Comparison of ENCODE assay signal across 8 mouse cellular contexts in genomic region chr8:84729921-84730362, GRCm38 (mm10). TPM values are rescaled to one million over a fixed set of nuclear protein-coding genes. Genes with fewer than 3 reads are reported as not detected.
DNase-seq lines count a peak whose midpoint lies in the region; ATAC-seq and TF ChIP-seq lines count a peak whose summit lies in the region.

No protein-coding gene starts in this region.

- peak overlapping the region; percentile 39 for H3K9ac ChIP-seq in forebrain, postnatal 0 days
- H3K9ac ChIP-seq in midbrain, embryonic 12.5 days (replicated peaks): no peak overlapping the region

- peaks cover 98% of the 10 kb centered on the region for H3K4me1 ChIP-seq in G1E (ENCODE audit: insufficient read depth, low read depth, low read length)
- peaks cover 29% of the 10 kb centered on the region for H3K4me1 ChIP-seq in forebrain, postnatal 0 days (ENCODE audit: insufficient read depth)
- H3K4me1 ChIP-seq in midbrain, embryonic 12.5 days: peaks cover 68% of the 10 kb centered on the region

- H3K9me3 ChIP-seq in G1E (replicated peaks): no peaks in the 10 kb centered on the region
- H3K9me3 ChIP-seq in forebrain, postnatal 0 days (ENCODE audit: low read length): no peaks in the 10 kb centered on the region
- no peaks in the 10 kb centered on the region for H3K9me3 ChIP-seq in midbrain, embryonic 12.5 days

- peak overlapping the region; percentile 65; the same call in 1 of the 2 replicates for H3K4me3 ChIP-seq in G1E (ENCODE audit: low read depth, low read length)
- H3K4me3 ChIP-seq in forebrain, postnatal 0 days (ENCODE audit: low read depth, low read length): no peak overlapping the region
- no peak overlapping the region for H3K4me3 ChIP-seq in midbrain, embryonic 12.5 days

- H3K4me2 ChIP-seq in forebrain, postnatal 0 days (ENCODE audit: low read depth): peak overlapping the region; percentile 23
- H3K4me2 ChIP-seq in midbrain, embryonic 12.5 days (replicated peaks): no peak overlapping the region

- DNase-seq in adrenal gland, postnatal 36 days: peak; percentile 29 to 48
- DNase-seq in adrenal gland, postnatal 10 days: no peak
- no peak for DNase-seq in G1E (ENCODE audit: low spot score)
- DNase-seq in forebrain, postnatal 0 days: peak; percentile 72
- DNase-seq in kidney, postnatal 14 days: peak; percentile 63
- DNase-seq in urinary bladder, postnatal 36 days (ENCODE audit: low spot score in 2 of 2): no peak
- no peak for DNase-seq in c-Kit-positive CD71-positive TER-119-positive erythroid progenitor cells, embryonic 14.5 days (ENCODE audit: low spot score)

- ATAC-seq in G1E (ENCODE audit: extremely low read depth, insufficient number of reproducible peaks, low FRiP score, poor library complexity, severe bottlenecking): no peak
- ATAC-seq in forebrain, postnatal 0 days: peak; percentile 42
- ATAC-seq in midbrain, embryonic 12.5 days (ENCODE audit: low FRiP score, low read depth): no peak

- H3K36me3 ChIP-seq in G1E (replicated peaks): peaks cover 81% of the 10 kb centered on the region
- peaks cover 28% of the 10 kb centered on the region for H3K36me3 ChIP-seq in forebrain, postnatal 0 days (ENCODE audit: insufficient read depth)
- peaks cover 4% of the 10 kb centered on the region; the same call in 1 of the 2 replicates for H3K36me3 ChIP-seq in midbrain, embryonic 12.5 days

- H3K27ac ChIP-seq in forebrain, postnatal 0 days (ENCODE audit: low read depth, low read length): peak overlapping the region; percentile 88
- H3K27ac ChIP-seq in midbrain, embryonic 12.5 days (replicated peaks): peak overlapping the region; percentile 89

- no peaks in the 10 kb centered on the region for H3K27me3 ChIP-seq in G1E (ENCODE audit: insufficient read depth, low read length)
- H3K27me3 ChIP-seq in forebrain, postnatal 0 days (ENCODE audit: insufficient read depth, low read length): no peaks in the 10 kb centered on the region
- peaks cover 70% of the 10 kb centered on the region for H3K27me3 ChIP-seq in midbrain, embryonic 12.5 days

- WGBS in forebrain, postnatal 0 days: 55% methylated on average over 16 of the region's 16 CpGs
- WGBS in midbrain, embryonic 12.5 days: 94% methylated on average over 16 of the region's 16 CpGs

- TF ChIP-seq CTCF in G1E (IDR thresholded peaks at IDR 0.05; ENCODE audit: low read depth, low read length): no peak
- no peak for TF ChIP-seq CTCF in forebrain, postnatal 0 days (IDR thresholded peaks at IDR 0.05; ENCODE audit: low read depth)

RNA-seq across cellular contexts. Expression of gene G430095P16Rik, which starts 7.1 kb away (rescaled TPM):
- total RNA-seq in adrenal gland, postnatal 36 days (2021): under 1 TPM in 1 of 2 experiments, not detected in 1; 0.46 TPM
- total RNA-seq in adrenal gland, postnatal 10 days (2021): under 1 TPM; 0.51 to 0.88 TPM
- 39.9 and 54.3 TPM in 2 replicates for total RNA-seq in G1E (2014; fragmentation: Nextera tagmentation)
- 11.0 and 11.3 TPM in 2 replicates for total RNA-seq in G1E (2017)
- polyA plus RNA-seq in G1E (2012): 35.2 and 42.7 TPM in 2 replicates
- total RNA-seq in forebrain, postnatal 0 days (2014; rRNA removed): not detected in 2 replicates
- 0.56 and 1.0 TPM in 2 replicates for polyA plus RNA-seq in forebrain, postnatal 0 days (2015; fragmentation: Nextera tagmentation; extraction: Ambion mirVana)
- 2.0 and 2.4 TPM in 2 replicates for polyA plus RNA-seq in midbrain, embryonic 12.5 days (2016; fragmentation: Nextera tagmentation; extraction: Ambion mirVana)

RNA-seq across cellular contexts. Expression of gene Lyl1, which starts 28.7 kb away (rescaled TPM):
- 1 to 10 TPM; 2.5 to 2.9 TPM for total RNA-seq in adrenal gland, postnatal 36 days (2021)
- total RNA-seq in adrenal gland, postnatal 10 days (2021): 1 to 10 TPM; 7.8 to 8.5 TPM
- total RNA-seq in G1E (2014; fragmentation: Nextera tagmentation) (136 and 138 TPM in 2 replicates), G1E (2017) (81.2 and 95.6 TPM in 2 replicates)
- polyA plus RNA-seq in G1E (2012): 550 and 561 TPM in 2 replicates
- total RNA-seq in forebrain, postnatal 0 days (2014; rRNA removed): 2.2 and 2.7 TPM in 2 replicates
- polyA plus RNA-seq in forebrain, postnatal 0 days (2015; fragmentation: Nextera tagmentation; extraction: Ambion mirVana): 2.4 and 2.5 TPM in 2 replicates
- 3.5 and 5.6 TPM in 2 replicates for polyA plus RNA-seq in midbrain, embryonic 12.5 days (2016; fragmentation: Nextera tagmentation; extraction: Ambion mirVana)

RNA-seq across cellular contexts. Expression of gene Nacc1, which starts 42.3 kb away (rescaled TPM):
- total RNA-seq in adrenal gland, postnatal 36 days (2021): 10 to 100 TPM; 73.9 to 80.0 TPM
- total RNA-seq in adrenal gland, postnatal 10 days (2021): 10 to 100 TPM; 59.1 to 62.9 TPM
- total RNA-seq in G1E (2014; fragmentation: Nextera tagmentation) (120 and 125 TPM in 2 replicates), G1E (2017) (48.1 and 54.5 TPM in 2 replicates)
- 207 and 224 TPM in 2 replicates for polyA plus RNA-seq in G1E (2012)
- 65.9 and 78.2 TPM in 2 replicates for total RNA-seq in forebrain, postnatal 0 days (2014; rRNA removed)
- 14.6 and 14.7 TPM in 2 replicates for polyA plus RNA-seq in forebrain, postnatal 0 days (2015; fragmentation: Nextera tagmentation; extraction: Ambion mirVana)
- 20.8 and 25.0 TPM in 2 replicates for polyA plus RNA-seq in midbrain, embryonic 12.5 days (2016; fragmentation: Nextera tagmentation; extraction: Ambion mirVana)

RNA-seq across cellular contexts. Expression of gene Trmt1, which starts 43.8 kb away (rescaled TPM):
- total RNA-seq in adrenal gland, postnatal 36 days (2021): 10 to 100 TPM; 63.8 to 83.7 TPM
- total RNA-seq in adrenal gland, postnatal 10 days (2021): 10 to 100 TPM; 63.4 to 82.8 TPM
- 63.3 and 64.9 TPM in 2 replicates for total RNA-seq in G1E (2014; fragmentation: Nextera tagmentation)
- total RNA-seq in G1E (2017): 68.2 and 96.4 TPM in 2 replicates
- polyA plus RNA-seq in G1E (2012): 244 and 260 TPM in 2 replicates
- 89.5 and 94.8 TPM in 2 replicates for total RNA-seq in forebrain, postnatal 0 days (2014; rRNA removed)
- polyA plus RNA-seq in forebrain, postnatal 0 days (2015; fragmentation: Nextera tagmentation; extraction: Ambion mirVana): 59.8 and 67.5 TPM in 2 replicates
- polyA plus RNA-seq in midbrain, embryonic 12.5 days (2016; fragmentation: Nextera tagmentation; extraction: Ambion mirVana): 53.6 and 58.8 TPM in 2 replicates

Comparison
In these comparisons a context has a peak if more than half of its experiments do, and no peak if none do; other contexts are left out.
1. DNase-seq: peak in adrenal gland, postnatal 36 days (2 of 2), forebrain, postnatal 0 days (single experiment) and kidney, postnatal 14 days (single experiment); none in adrenal gland, postnatal 10 days (single experiment), G1E (single experiment), urinary bladder, postnatal 36 days (0 of 2) and c-Kit-positive CD71-positive TER-119-positive erythroid progenitor cells, embryonic 14.5 days (single experiment).
2. RNA of gene G430095P16Rik, which starts 7.1 kb away (total RNA-seq): 11.0 to 54.3 TPM in G1E; 0.51 to 0.88 TPM in adrenal gland, postnatal 10 days, 0.46 TPM in adrenal gland, postnatal 36 days and not detected in forebrain, postnatal 0 days; every median in the first group is over 4 times any median in the second.
3. RNA of gene Lyl1, which starts 28.7 kb away (total RNA-seq): 81.2 to 138 TPM in G1E; 7.8 to 8.5 TPM in adrenal gland, postnatal 10 days, 2.5 to 2.9 TPM in adrenal gland, postnatal 36 days and 2.2 to 2.7 TPM in forebrain, postnatal 0 days; every median in the first group is over 4 times any median in the second.